Mouse (Mus musculus): ENCODE measurements at regions not wholly inside any gene's neighbourhood (a gene's known extent, or its start where the extent isn't known, plus 50 kb on each side); places are given as distances from the start of the nearest gene placed in this dataset.

DNA sequence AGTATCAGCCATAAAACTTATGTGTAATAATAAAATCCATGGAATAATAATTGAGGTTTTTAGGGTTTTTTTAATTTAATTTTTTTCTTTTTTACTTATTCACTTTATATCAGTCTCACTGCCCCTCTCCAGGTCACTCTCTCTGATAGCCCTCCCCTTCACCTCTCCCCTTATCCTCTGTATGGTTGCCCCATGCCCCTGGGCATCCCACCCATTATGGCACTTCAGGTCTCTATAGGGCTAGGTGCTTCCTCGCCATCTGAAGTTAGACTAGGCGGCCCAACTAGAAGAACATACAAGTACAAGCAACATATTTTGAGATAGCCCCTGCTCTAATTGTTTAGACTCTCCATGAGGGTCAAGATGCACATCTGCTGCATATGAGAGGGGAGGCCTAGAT is 979.9 kb upstream of the Gje1 start:
- TF ChIP-seq CTCF (IDR thresholded peaks at IDR 0.05; ENCODE audit: borderline replicate concordance, extremely low read depth, insufficient read depth, insufficient read length) = no peak
- no peak for TF ChIP-seq POLR2A (IDR thresholded peaks at IDR 0.05; ENCODE audit: borderline replicate concordance, extremely low read depth, insufficient read depth, insufficient read length, poor library complexity, severe bottlenecking)
